Mouse (Mus musculus) embryonic fibroblast, embryonic 13.5 days (primary cell): ENCODE results near the gene Cntn2.

Experiments used
- CTCF ChIP-seq: IDR thresholded peaks from 2 replicates; pipeline ENCODE4 v1.5.1; 2011; ENCODE audit warnings: mild to moderate bottlenecking, control low read depth, low read length, moderate library complexity, borderline replicate concordance; ENCODE audit not compliant: insufficient read depth
- POLR2A ChIP-seq: IDR thresholded peaks from 2 replicates; pipeline ENCODE4 v1.6.1; 2011; ENCODE audit warnings: low read depth, mild to moderate bottlenecking, control low read depth, low read length, moderate library complexity

DNA sequence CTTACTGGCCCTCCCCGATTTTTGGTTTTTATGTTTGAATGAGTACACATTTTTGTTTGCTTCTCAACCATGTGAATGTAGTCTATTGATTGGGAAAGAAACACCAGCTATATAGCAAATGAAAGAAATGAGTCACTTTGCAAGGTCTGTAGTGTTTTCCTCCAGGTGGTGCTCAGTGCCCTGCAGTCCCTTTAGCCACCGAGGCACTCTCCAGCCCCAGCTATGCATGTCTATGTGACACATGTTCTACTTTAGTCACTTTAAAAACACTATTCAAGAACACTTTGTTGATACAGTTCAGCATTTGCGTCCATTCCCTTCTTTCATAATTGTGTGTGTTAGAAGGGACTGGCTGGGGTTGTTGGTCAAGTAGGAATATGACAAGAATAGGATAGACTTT, 59.8 kb downstream of the Cntn2 start:
- TF ChIP-seq POLR2A (no peak), CTCF (no peak)
